Mouse (Mus musculus): ENCODE results near the gene Sgce.

GRCm38 (mm10) chr6:4679981-4680380 lies 67.0 kb downstream of the Sgce start:
- TF ChIP-seq MAX (IDR thresholded peaks at IDR 0.05; ENCODE audit: low read depth) (no peak), CEBPB (IDR thresholded peaks at IDR 0.05; ENCODE audit: insufficient read depth, poor library complexity, severe bottlenecking) (no peak), POLR2A (IDR thresholded peaks at IDR 0.05; ENCODE audit: insufficient read length, low read depth) (no peak), E2F4 (IDR thresholded peaks at IDR 0.05; ENCODE audit: insufficient read depth) (no peak), TCF3 (IDR thresholded peaks at IDR 0.05; ENCODE audit: insufficient read length, low read depth) (no peak), MYOD1 (IDR thresholded peaks at IDR 0.05; ENCODE audit: control insufficient read depth in 1 of 3, insufficient read length in 2 of 3, low read depth in 2 of 3) (no peak), USF1 (IDR thresholded peaks at IDR 0.05; ENCODE audit: low read depth) (no peak), MYOG (IDR thresholded peaks at IDR 0.05; ENCODE audit: control insufficient read depth in 1 of 3, insufficient read depth in 1 of 3, insufficient read length in 2 of 3, low read depth in 2 of 3) (no peak)
